Mouse (Mus musculus) monocyte, adult 2 months (primary cell): Measurements from ENCODE around the gene Slc25a4.
A peak's percentile ranks its signal among the peaks of the same experiment; 100 is the strongest.
"Not testable (repeated sequence)": the region's sequence is repeated elsewhere in the genome, so short reads cannot be mapped to it uniquely, and the experiment has no call there.

Source experiments
- DNase-seq, 2 experiments: peaks; one replicate each; pipeline ENCODE4 v3.0.0; 2022; ENCODE audit warnings: low spot score in 2 of 2, low read depth in 1 of 2

The Slc25a4 gene

DNA sequence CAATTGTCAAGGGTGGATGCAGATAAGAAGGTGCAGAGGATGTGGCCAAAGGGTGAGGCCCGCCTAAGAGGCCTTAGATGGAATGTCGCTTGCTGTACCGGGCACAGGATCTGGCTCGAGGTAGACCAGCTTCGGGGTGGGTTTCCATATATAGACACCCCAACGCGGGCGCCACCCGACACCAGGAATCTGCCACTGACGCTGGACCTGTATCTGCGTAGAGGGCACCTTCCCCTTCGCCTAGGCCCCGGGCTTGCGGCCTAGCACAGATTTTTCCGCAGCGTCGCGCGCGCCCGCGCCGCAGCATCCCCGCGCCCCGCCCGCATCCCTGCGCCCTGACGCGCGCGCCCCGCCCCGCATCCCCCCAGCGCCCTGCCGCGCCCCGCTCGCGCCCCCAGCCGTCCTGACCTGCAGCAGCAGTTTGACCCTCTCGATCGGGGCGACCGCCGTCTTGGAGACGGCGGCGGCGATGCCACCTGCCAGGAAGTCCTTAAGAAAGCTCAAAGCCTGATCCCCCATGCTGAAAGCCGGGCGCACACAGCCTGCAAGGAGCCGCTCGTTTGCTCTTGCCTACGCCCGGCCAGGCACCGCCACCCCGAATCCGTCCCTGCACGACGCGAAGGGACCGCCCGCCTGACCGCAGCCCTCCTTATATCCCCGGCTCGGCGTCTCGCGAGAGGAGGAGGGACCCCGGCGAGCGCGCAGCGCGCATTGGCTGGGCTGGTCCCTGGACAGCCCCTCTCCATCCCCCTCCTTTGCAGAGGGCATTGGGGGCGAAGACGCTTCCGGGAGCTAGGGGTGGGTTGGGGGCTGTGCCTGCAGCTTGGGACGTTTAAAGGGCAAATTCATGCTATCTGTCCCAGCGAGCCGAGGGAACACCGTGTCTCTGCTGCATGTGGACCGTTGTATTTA, at the start of gene Slc25a4:
Gene Slc25a4 (minus strand): TSS at position 881 of the 912 bp plus-strand sequence.
- DNase-seq: peak; percentile 60 to 70

DNA sequence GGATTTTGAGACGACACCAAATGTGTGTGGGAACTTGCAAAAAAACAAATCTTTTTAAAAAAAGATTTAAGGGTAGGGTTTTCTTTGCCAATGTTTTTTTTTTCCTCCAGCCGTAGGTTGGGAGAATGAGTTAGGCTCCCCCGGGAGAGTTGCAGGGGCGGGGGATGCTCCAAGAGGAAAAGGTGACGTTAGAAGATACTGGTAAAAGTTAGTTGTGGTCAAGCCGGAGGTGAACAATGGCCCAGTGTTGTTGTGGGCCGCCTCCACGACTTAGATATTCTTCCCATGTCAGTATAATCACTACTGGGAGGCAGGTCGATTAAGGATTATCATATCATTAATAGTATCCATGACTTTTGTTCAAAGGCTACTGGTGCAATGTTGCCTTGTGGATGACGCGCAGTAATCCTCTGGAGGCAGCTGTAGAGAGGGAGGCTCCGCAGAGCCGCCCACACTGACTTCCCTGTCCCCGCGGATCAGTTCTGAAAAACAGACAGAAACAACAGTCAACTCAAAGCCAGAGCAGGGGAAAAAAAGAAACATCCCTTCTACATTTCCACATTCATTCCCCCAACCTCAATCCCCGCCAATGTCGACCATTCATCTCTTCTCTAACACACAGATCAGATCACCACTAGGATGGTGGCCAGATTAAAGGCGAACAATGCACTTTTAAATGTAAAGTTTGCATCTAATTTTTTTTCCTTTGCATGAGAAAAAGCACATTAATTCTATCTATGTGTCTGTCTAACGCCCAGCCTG, 47.0 kb upstream of the Slc25a4 start:
- no peak for DNase-seq

DNA sequence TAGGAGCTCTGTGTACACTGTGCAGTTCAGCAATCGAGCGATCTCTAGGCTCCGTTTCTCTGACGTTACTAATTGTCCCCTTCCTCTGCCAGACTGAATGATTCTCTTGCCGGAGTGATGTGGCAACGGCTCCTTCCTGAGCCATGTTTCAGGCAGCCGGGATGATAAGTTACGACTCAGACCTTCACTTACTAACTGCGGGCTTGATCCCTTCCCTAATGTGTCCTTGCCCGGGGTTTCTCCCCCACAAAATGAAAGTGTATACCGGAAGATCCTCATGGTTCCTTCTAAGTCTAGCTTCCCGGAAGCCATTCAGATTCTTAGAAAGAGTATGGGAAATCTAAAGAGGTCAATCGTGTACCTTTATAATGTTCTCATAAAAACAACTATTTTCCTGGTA, 41.4 kb upstream of the Slc25a4 start:
- no peak for DNase-seq

DNA sequence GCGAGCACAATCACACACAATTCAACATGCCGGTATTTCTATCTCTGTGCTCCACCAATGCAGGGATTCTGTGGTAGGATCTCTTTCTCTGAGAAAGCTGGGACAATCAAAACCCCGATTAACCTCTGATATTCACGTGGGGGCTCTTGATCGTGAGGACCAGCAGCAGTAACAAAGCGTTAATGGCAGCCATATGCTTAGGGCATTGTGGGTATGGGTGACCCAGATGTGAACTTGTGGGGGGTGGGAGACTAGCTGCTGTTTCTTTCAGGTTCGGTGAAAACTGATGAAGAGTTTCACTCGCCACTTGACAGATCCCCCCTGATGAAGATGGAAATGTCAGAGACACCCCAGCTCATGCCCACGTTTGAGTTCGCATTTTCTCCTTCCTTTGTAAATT, 40.5 kb upstream of the Slc25a4 start:
- DNase-seq: no peak

DNA sequence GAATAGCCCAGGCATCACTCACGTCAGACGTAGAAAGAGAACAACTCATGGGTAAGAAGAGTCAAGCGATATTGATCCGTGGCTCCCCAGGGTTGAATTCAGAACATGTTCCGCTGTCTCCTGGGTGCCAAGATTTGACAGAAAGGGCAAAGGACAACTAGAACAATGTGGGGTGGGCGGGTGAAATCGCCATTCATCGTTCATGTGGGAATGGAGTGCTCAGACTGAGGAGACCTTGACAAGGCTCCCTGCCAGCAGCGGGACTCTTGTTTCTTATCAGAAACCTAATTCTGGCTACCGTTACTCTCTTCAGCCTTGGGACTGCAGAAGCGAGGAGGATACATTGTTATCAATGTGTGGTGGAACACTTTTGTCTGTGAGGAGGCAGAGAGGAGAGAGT, 35.3 kb upstream of the Slc25a4 start:
- DNase-seq: no peak

DNA sequence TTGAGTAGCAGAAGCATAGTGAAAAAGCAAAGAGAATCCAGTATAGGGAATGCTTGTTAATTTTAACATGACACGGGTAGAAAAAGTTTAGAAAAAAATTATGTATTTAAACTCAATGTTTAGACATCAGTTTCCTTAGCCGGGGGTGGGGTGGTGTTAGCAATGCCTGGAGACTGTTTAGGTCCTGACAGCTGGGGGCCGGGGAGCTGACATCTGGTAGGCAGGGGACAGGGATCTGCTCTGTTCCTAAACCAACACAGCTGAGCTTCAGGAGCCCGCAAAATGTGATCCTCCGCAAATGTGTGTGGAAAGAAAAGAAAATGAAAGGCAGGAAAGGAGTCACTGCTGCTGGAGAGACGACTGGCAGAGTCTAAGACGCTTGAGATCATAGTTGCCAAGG, 31.9 kb upstream of the Slc25a4 start:
- DNase-seq: no peak

DNA sequence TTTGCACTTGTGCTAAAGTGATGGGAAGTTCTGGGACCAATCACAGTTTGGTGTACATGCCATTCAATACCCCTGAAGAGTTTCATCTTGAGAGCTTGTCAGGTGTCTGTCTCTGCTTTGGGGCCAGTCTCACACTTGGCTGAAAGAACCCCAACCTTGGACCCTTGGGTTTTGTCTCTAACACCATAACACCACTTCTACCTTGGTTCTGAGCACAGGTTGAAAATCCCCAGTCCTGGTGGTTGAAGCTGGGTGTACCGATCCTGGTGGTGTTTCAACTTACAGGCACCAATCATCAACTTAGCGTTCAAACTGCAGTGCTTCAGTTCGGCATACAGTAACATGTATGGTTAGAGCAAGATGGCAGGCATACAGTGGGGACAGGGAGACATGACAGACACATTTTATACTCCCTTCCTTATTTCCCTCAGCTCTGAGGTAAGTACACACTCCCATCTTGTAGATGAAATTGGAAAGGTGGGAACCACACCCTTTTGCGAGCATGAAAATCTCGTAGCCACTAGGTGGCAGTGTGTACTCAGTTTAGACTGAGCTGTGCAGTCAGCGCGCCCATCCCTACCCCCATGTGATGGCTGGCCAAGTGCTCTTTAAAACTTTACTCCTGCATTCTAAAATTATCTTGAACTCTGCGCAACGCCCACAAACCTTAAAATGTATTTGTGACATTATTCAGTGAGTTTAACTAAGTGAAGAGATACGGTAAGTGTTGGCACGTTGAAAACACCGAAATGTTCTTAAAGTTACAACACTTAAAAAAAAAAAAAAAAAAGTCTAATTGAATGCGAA, 30.7 kb upstream of the Slc25a4 start:
- peak in 1 of 2 experiments; percentile 26 for DNase-seq

DNA sequence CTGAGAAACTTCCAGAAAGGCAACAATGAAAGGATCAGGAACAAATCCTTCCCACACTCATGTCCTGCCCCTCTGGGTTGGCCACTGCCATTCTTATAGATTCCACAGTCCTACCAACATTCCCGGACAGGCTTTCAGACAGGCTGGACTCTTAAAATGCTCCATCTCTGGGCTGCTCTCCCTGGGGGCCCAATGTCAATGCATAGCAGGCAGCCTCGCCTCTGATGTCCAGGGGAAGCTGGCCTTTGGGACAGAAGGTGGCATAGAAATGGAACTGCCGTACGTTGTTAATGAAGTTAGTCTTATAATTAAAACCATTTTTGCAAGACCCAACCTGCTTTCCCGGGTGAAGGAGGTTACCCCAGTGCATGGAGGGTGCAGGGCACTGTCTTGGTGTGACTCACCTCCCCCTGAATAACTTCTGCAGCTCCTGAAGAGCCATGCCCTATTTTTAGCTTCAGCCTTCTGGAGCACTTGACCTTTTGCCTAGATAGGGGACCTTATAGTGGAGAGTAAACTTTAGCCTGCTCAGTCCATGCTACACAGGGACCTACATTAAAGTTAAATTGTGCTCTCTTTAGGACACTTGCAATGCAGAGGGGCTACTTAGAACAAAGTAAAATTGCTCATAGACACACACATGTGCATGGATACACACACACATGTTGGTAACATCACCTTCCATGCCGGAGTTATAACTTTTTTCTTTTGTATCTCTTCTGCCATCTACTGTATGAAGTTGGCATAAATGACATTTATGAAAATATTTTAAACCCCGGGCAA, 25.5 kb upstream of the Slc25a4 start:
- DNase-seq: no peak

DNA sequence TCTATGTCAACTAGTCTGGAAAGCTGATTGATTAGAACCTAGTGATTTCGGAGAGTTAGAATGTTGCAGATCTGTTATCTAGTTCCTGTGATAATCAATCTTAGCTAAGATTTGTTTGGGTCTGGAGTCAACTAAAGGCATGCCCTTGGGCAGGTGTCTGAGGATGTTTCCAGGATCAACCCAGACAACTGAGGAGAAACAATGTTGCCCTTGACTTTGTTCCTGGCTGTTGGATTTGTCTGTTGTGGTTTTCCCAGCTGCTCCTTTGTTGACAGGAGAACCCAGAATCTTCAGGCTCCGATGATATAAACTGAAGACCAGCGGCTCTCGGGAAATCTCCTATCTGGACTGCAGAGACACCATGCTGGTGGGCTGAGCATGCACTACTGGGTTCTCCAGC, 23.7 kb upstream of the Slc25a4 start:
- DNase-seq: no peak

DNA sequence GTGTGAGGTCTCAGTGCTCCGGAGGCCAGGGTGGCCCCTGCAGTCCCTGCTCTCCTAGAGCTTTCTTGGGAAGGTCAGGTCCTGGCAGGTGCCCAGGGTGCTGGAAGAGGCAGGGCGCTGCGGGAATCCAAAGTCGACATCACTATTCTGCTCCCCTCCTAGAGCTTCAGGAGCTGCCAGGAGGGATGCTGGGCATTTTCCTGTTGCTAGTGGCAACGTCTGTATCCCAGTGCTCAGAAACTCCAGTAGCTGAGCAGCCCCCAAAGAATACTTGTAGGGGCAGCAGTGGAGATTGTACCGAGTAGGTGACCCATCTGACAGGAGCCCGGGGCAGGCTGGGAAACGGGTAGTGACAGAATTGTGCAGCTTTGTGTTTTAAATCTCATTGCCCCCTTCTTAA, 21.7 kb upstream of the Slc25a4 start:
- DNase-seq: no peak

DNA sequence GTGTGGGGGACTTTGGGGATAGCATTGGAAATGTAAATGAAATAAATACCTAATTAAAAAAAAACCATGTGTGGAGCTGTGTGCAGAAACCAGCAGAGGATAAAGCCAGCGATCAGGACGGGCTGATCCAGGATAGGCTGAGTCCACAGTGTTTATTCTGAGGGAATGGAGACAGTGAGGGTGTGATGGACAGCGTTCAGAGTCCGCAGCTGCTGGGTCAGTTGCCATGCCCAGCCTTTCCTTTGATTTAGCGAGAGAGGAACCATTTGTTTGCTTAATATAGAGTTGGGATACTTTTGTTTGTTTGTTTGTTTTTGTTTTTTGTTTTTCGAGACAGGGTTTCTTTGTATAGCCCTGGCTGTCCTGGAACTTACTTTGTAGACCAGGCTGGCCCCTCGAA, 20.9 kb upstream of the Slc25a4 start:
- not testable (repeated sequence) for DNase-seq

DNA sequence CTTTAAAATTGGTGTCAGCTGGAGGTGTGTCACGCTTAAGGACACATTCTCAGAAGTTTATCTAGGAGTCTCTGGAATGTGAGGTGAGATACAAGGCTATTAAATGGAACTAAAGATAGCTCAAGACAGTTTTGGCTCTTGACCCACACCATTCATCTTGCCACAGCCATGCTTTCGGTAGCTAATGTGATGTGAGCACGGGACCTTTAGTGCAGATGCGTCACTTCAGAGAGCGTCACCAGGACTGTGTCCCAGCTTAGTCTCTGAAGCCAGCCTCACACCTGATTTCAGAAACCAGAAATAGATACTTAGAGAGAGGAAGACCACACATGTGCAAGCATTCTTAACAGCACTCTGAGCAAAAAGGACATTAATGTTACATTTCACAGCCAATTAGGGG, 15.5 kb upstream of the Slc25a4 start:
- no peak for DNase-seq

DNA sequence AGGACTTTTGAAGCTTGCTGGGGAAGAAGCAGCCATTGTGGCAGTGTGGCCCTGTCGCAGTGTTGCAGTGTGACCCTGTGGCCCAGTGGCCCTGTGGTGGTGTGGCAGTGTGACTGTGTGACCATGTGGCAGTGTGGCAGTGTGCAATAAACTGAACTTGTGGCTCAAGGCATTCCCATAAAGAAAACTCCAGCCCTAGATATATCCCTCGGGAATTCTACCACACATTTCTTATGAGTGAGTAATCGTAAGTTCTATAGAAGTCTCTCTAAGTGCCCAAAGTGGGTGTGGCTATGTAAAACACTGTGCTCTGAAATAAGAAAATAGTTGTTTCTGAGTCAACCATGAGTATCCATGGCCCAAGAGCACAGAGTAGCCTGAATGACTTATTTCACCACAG, 14.4 kb upstream of the Slc25a4 start:
- DNase-seq: no peak

DNA sequence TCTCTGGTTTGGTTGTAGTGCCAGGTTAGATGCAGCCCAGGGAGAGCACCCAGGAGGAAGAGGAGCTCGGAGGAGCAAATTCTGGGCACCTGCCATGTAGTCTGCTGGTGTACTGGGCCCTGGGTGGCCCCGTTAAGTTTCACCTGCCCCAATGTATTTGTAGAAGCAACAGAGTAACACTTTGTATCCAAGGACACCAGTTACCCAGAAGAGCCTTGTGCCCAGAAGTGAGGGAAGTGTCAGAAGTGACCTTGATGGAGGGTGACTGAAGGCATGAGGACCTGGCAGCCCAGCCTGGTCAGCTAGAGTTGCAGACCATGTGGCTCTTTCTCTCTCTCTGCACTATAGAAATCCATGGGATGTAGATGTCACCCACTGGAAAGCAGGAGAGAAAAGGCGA, 9.5 kb upstream of the Slc25a4 start:
- DNase-seq: no peak

DNA sequence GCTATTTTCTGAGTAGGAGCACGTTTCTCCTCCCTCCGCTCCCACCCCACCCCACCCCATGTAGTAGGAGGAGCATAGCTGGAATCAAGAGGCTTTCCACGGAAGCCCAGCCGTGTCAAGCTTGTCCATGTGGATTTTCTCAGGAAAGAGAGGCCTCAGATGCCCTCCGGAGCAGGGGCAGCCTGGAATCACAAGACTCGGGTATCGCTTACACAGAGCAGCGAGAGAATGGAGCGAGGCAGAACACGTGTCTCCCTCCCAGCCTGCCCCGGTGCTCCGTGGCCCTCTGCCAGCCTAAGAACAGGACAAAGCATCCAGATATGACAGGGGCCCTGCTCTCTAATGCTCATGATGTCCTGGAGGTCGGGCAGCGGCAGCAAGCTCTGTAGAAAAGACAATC, 5.8 kb upstream of the Slc25a4 start:
- no peak for DNase-seq

DNA sequence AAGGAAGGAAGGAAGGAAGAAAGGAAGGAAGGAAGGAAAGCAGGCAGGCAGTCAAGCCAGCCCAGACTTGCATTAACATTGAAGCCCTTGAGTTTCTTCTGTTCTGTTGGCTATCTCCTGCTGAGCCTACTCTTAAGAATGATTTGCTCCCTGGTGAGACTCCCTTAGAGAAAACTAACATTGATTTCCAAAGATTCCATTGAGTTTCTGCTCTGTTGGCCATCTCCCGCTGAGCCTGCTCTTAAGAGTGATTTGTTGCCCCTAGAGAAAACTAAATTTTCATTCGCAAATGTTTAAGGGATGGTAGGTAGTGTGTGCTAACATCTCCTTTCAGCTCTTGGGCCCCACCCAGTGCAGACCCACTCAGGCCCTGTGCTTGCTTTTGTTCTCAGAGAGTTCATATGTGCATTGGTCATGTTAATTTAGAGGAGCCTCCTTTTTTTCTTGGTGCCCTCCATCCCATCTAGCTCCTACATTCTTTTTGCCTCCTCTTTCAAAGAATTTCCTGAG, 2.9 kb upstream of the Slc25a4 start:
- DNase-seq: no peak

DNA sequence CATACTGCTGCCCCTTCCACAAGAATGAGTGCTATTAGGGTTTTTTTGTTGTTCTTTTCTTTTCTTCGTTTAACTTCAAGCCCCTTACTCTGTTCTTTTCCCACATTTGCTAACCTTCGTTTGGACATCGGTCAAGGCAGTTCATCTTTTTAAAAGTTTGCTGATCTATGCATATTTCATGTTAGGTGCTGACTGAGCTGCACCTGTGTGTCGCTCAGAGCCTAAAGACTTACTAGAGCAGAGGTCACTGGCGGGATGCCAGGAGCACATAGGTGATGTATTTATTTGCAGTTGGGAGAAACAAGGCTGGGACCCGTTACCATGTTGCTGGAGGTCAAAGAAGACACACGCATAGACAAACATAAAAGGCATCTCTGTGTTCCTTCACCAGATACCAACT, 1.1 kb upstream of the Slc25a4 start:
- no peak for DNase-seq

DNA sequence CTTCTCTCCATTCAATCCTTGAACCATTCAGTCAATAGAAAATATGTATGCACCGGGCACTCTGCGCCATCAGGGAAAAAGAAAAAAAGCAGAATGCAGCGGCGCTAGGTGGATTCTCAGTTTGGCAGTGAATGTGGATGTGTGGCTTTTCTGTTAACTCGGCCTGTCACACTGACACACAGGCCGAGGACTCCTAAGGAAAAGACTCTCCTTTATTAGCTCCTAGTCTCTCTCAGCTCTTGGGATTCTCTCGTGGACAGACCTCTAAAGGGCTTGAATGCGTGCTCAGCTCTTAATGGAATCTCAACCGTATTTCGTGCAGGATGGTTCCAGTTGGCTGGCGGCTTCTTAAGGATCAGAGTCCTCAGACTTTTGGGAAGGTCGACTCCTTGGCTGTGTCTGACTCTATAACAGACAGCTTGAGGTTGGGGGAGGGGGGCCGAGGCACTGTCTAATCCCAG, 557 bp upstream of the Slc25a4 start:
- DNase-seq: no peak

DNA sequence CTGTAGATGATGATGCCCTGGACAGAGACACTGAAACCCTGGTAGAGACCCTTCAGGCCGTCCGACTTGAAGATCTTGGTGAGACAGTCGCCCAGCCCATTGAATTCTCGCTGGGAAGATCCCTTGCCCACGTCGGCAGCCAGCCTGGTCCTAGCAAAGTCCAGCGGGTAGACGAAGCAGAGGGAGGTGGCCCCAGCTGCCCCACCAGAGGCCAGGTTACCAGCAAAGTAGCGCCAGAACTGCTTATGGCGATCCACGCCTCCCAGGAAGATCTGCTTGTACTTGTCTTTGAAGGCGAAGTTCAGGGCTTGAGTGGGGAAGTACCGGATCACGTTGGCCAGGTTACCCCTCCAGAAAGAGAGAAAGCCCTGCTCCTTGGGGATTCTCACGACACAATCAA, 2.0 kb downstream of the Slc25a4 start:
- no peak for DNase-seq

DNA sequence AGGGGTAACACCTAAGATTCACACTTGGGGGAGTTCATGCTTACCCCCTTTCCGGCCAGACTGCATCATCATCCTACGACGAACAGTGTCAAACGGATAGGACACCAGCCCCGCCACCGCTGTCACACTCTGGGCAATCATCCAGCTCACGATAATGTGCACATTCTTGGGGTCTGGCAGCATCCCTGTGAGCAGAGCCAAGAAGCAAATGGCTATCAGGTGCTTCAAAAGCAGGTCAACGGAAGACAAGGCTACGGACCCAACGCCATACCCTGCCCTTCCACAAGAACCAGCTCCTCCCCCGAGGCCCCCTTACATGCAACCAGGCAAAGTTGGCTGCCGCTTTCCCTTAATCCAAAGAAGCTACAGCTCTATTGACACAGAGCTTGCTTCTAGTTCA, 2.7 kb downstream of the Slc25a4 start:
- no peak for DNase-seq
